28 mouse cellular contexts compared by ENCODE assay signal in the genomic region with DNA sequence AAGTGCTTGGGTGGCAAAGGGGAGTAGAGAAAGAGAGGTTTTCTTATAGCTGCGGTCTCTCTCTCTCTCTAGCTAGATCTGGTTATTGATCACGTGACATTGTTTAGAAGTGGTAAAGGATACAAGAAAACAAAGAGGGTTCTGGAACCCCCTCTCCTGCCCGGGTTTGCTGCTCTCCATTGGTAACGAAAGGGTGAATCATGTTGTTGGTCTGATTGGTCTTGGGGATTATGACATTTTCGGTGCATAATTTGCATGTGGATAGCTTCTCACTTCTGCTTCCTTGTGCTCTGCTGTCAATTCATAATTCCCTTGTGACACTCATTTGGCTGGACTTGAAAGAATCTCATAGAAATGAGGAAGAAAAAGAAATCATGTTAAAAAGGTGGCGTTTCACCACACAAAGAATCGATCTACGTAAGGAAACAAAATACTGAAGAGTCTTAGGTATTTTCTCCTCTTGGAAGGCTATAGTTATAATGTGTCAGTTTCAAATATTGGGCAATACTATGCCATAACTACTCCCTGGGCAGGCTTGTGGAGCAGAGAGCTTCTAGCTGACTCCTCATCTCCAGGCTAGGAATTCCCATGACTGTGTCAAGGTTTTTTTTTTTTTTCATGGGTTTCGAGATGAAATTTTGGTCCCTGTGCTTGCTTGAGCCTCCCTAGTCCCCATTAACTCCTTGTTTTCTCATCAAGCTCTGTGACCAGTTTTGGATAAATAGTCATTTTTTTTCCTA. TPM values are rescaled to one million over a fixed set of nuclear protein-coding genes. Genes with fewer than 3 reads are reported as not detected.
DNase-seq lines count a peak whose midpoint lies in the region; ATAC-seq and TF ChIP-seq lines count a peak whose summit lies in the region.
"Had no signal": no experiment of that assay in that cellular context is flagged by ENCODE, and none has a peak within 500 bp of the region (broad histone marks: within the 10 kb centered on the region; RNA-seq: fewer than 3 reads in every experiment).

No protein-coding gene starts in this region.

- no peak for TF ChIP-seq CTCF in hindbrain, postnatal 0 days (IDR thresholded peaks at IDR 0.05; ENCODE audit: low read depth)
- no peak for TF ChIP-seq CTCF in CH12.LX (conservative IDR thresholded peaks at IDR 0.05 in 1 of 2, IDR thresholded peaks at IDR 0.05 in 1 of 2; ENCODE audit: low read depth in 2 of 2, low read length in 2 of 2)

- no peak for TF ChIP-seq RAD21 in CH12.LX (IDR thresholded peaks at IDR 0.05; ENCODE audit: low read depth, low read length)

- H3K27ac ChIP-seq in hindbrain, postnatal 0 days, result no peak overlapping the region
- no peak overlapping the region for H3K27ac ChIP-seq in hindbrain, embryonic 10.5 days
- H3K27ac ChIP-seq in CH12.LX (ENCODE audit: insufficient read depth, low read depth) (no peak overlapping the region), macrophage (peak overlapping the region; percentile 30)
- no peak overlapping the region for H3K27ac ChIP-seq in forebrain, embryonic 10.5 days
- H3K27ac ChIP-seq: embryonic facial prominence, embryonic 12.5 days; forebrain, embryonic 15.5 days; hindbrain, embryonic 13.5 days; limb, embryonic 13.5 days; midbrain, embryonic 10.5 days; neural tube, embryonic 13.5 days; stomach, postnatal 0 days had no signal

- H3K4me2 ChIP-seq in hindbrain, postnatal 0 days (ENCODE audit: low read depth, low read length), result no peak overlapping the region
- H3K4me2 ChIP-seq in CH12.LX (ENCODE audit: insufficient read depth, low read depth, poor library complexity, severe bottlenecking), result peak overlapping the region; percentile 61; the same call in 1 of the 2 replicates
- H3K4me2 ChIP-seq: embryonic facial prominence, embryonic 12.5 days; forebrain, embryonic 15.5 days; hindbrain, embryonic 13.5 days; limb, embryonic 13.5 days; liver, embryonic 11.5 days; neural tube, embryonic 13.5 days had no signal

- H3K79me2 ChIP-seq in CH12.LX (replicated peaks; ENCODE audit: control insufficient read depth, extremely low read depth, insufficient read depth, poor library complexity, severe bottlenecking) (no peaks in the 10 kb centered on the region), macrophage (ENCODE audit: inconsistent target) (no peaks in the 10 kb centered on the region)

- H3K27me3 ChIP-seq in hindbrain, postnatal 0 days (ENCODE audit: insufficient read depth, low read length), result no peaks in the 10 kb centered on the region
- H3K27me3 ChIP-seq in hindbrain, embryonic 10.5 days (ENCODE audit: insufficient read depth, poor library complexity, severe bottlenecking), result no peaks in the 10 kb centered on the region
- peaks cover 57% of the 10 kb centered on the region for H3K27me3 ChIP-seq in CH12.LX (replicated peaks)
- no peaks in the 10 kb centered on the region for H3K27me3 ChIP-seq in splenic B cell, adult 2 months (ENCODE audit: control insufficient read depth, insufficient read depth, low read length, poor library complexity, severe bottlenecking)
- no peaks in the 10 kb centered on the region for H3K27me3 ChIP-seq in forebrain, embryonic 10.5 days (ENCODE audit: poor library complexity, severe bottlenecking)
- H3K27me3 ChIP-seq: embryonic facial prominence, embryonic 12.5 days; forebrain, embryonic 15.5 days; hindbrain, embryonic 13.5 days; limb, embryonic 13.5 days; neural tube, embryonic 13.5 days had no signal

- no peaks in the 10 kb centered on the region for H3K4me1 ChIP-seq in hindbrain, postnatal 0 days (ENCODE audit: insufficient read depth, low read length)
- no peaks in the 10 kb centered on the region for H3K4me1 ChIP-seq in hindbrain, embryonic 10.5 days (replicated peaks)
- H3K4me1 ChIP-seq in CH12.LX (ENCODE audit: control insufficient read depth in 1 of 2, insufficient read depth in 2 of 2), result peaks cover 3 to 19% of the 10 kb centered on the region in 2 experiments; a peak in 2 of 4 replicates
- peaks cover 14% of the 10 kb centered on the region; the same call in 1 of the 2 replicates for H3K4me1 ChIP-seq in forebrain, embryonic 10.5 days
- H3K4me1 ChIP-seq: forebrain, embryonic 15.5 days; hindbrain, embryonic 13.5 days; midbrain, embryonic 10.5 days had no signal

- peak; percentile 75 for TF ChIP-seq EP300 in CH12.LX (IDR thresholded peaks at IDR 0.05; ENCODE audit: low read length)

- ATAC-seq in hindbrain, postnatal 0 days, result no peak
- ATAC-seq: activated CD4-positive, CD25-positive, alpha-beta regulatory T cell, adult 4 months; forebrain, embryonic 15.5 days; intestine, postnatal 0 days had no signal

- no peak overlapping the region for H3K9ac ChIP-seq in hindbrain, postnatal 0 days (replicated peaks; ENCODE audit: low read length)
- H3K9ac ChIP-seq in CH12.LX (ENCODE audit: insufficient read depth, low read depth), result no peak overlapping the region
- H3K9ac ChIP-seq: embryonic facial prominence, embryonic 12.5 days; forebrain, embryonic 15.5 days; hindbrain, embryonic 13.5 days; limb, embryonic 13.5 days; neural tube, embryonic 13.5 days had no signal

- WGBS in hindbrain, postnatal 0 days, result 70% methylated on average over 9 of the region's 9 CpGs
- WGBS in hindbrain, embryonic 10.5 days, result 88% methylated on average over 9 of the region's 9 CpGs
- 26% methylated on average over 8 of the region's 9 CpGs for WGBS in macrophage (ENCODE audit: missing documents)
- WGBS in forebrain, embryonic 10.5 days, result 90% methylated on average over 9 of the region's 9 CpGs

- no peak overlapping the region for H3K4me3 ChIP-seq in hindbrain, postnatal 0 days (ENCODE audit: low read length)
- no peak overlapping the region for H3K4me3 ChIP-seq in hindbrain, embryonic 10.5 days
- H3K4me3 ChIP-seq in CH12.LX (replicated peaks in 1 of 3; ENCODE audit: low read depth in 2 of 3, low read length in 2 of 3, poor library complexity in 1 of 3) (no peak overlapping the region), macrophage (ENCODE audit: inconsistent target) (no peak overlapping the region)
- H3K4me3 ChIP-seq in forebrain, embryonic 10.5 days, result no peak overlapping the region
- H3K4me3 ChIP-seq: embryonic facial prominence, embryonic 12.5 days; forebrain, embryonic 15.5 days; hindbrain, embryonic 13.5 days; limb, embryonic 13.5 days; midbrain, embryonic 10.5 days; neural tube, embryonic 13.5 days had no signal

- DNase-seq in hindbrain, postnatal 0 days (ENCODE audit: low spot score), result peak; percentile 13
- DNase-seq in hindbrain, embryonic 10.5 days (ENCODE audit: low spot score), result no peak
- DNase-seq in CH12.LX (ENCODE audit: extremely low read depth), result peak; percentile 90
- DNase-seq in splenic B cell, adult 2 months (ENCODE audit: low read depth, low spot score), result peak; percentile 88
- no peak for DNase-seq in forebrain, embryonic 10.5 days (ENCODE audit: extremely low spot score, low spot score)
- DNase-seq in lung, postnatal 14 days, result no peak
- DNase-seq: adrenal gland, adult 8-10 months; cerebellum, adult 8-10 months; cerebellum, postnatal 25 days; embryo, embryonic 11 days; gastrocnemius, postnatal 25 days; heart, postnatal 14 days; kidney, adult 9 months; kidney, postnatal 14 days; lung, postnatal 4 days; thymus, adult 18-20 months; thymus, postnatal 36 days had no signal

- no peaks in the 10 kb centered on the region for H3K9me3 ChIP-seq in hindbrain, postnatal 0 days (ENCODE audit: low read length)
- H3K9me3 ChIP-seq in hindbrain, embryonic 10.5 days, result no peaks in the 10 kb centered on the region
- no peaks in the 10 kb centered on the region for H3K9me3 ChIP-seq in CH12.LX (replicated peaks; ENCODE audit: low read length)
- H3K9me3 ChIP-seq in forebrain, embryonic 10.5 days, result no peaks in the 10 kb centered on the region
- H3K9me3 ChIP-seq: embryonic facial prominence, embryonic 12.5 days; forebrain, embryonic 15.5 days; hindbrain, embryonic 13.5 days; limb, embryonic 13.5 days; midbrain, embryonic 10.5 days; neural tube, embryonic 13.5 days had no signal

- in situ Hi-C loops in CH12.LX (cut with MboI; ENCODE audit: low pct_ligation_motif_present, low pct_unique_long_range_greater_than_20kb, low sequenced_read_pairs), result loop anchor here (25.0 kb wide), 1 partner anchor 228 kb away; no protein-coding TSS in a partner anchor

- TF ChIP-seq POLR2A in CH12.LX (IDR thresholded peaks at IDR 0.05; ENCODE audit: low read depth, low read length), result no peak

- no peaks in the 10 kb centered on the region for H3K36me3 ChIP-seq in hindbrain, postnatal 0 days (ENCODE audit: insufficient read depth, low read length)
- no peaks in the 10 kb centered on the region for H3K36me3 ChIP-seq in hindbrain, embryonic 10.5 days
- H3K36me3 ChIP-seq in CH12.LX (replicated peaks in 1 of 2; ENCODE audit: control insufficient read depth in 1 of 2, insufficient read depth in 1 of 2, low read length in 1 of 2), result no peaks in the 10 kb centered on the region
- H3K36me3 ChIP-seq in macrophage (ENCODE audit: inconsistent target), result no peaks in the 10 kb centered on the region
- no peaks in the 10 kb centered on the region for H3K36me3 ChIP-seq in splenic B cell, adult 2 months (ENCODE audit: control insufficient read depth, insufficient read depth, low read length, poor library complexity, severe bottlenecking)
- no peaks in the 10 kb centered on the region for H3K36me3 ChIP-seq in forebrain, embryonic 10.5 days (replicated peaks)
- H3K36me3 ChIP-seq: embryonic facial prominence, embryonic 12.5 days; forebrain, embryonic 15.5 days; hindbrain, embryonic 13.5 days; limb, embryonic 13.5 days; midbrain, embryonic 10.5 days; neural tube, embryonic 13.5 days had no signal

- dilution Hi-C loops in CH12.LX (cut with MboI; ENCODE audit: extremely low pct_ligation_motif_present, extremely low pct_unique_long_range_greater_than_20kb, low sequenced_read_pairs), result no loop called here

TF ChIP-seq in CH12.LX, 34 proteins besides CTCF, POLR2A, EP300 and RAD21 (continues in another document):
- TF ChIP-seq MAFK (IDR thresholded peaks at IDR 0.05; ENCODE audit: insufficient replicate concordance, low read length) (peak; percentile 94), PAX5 (IDR thresholded peaks at IDR 0.05; ENCODE audit: low read length) (no peak), RCOR1 (conservative IDR thresholded peaks at IDR 0.05; ENCODE audit: low read depth, low read length) (0 out of 2 replicates have a peak, but pooled peaks have one; percentile 70)

RNA-seq across cellular contexts. Expression of a gene that starts 15.6 kb away (rescaled TPM):
- total RNA-seq in hindbrain, postnatal 0 days (2014; rRNA removed), result 0.47 and 0.78 TPM in 2 replicates
- polyA plus RNA-seq in hindbrain, postnatal 0 days (2015; fragmentation: Nextera tagmentation; extraction: Ambion mirVana), result 0.63 and 0.74 TPM in 2 replicates
- 0.40 and 0.58 TPM in 2 replicates for polyA plus RNA-seq in hindbrain, embryonic 10.5 days (2016; fragmentation: Nextera tagmentation; extraction: Ambion mirVana)
- not detected in 2 replicates for total RNA-seq in CH12.LX (2012; rRNA removed)
- total RNA-seq in CH12.LX (2014; rRNA removed), result not detected in 2 replicates
- 0.04 TPM in 1 of 2 replicates, not detected in the other for polyA plus RNA-seq in CH12.LX (2012; ENCODE audit: insufficient read length, low read depth)
- 10 to 100 TPM in 2 of 26 experiments, 1 to 10 TPM in 5, under 1 TPM in 19; 0.22 to 14.5 (median 0.54) TPM for total RNA-seq in macrophage (2018; cell fraction: chromatin; rRNA removed)
- 1 to 10 TPM in 2 of 26 experiments, under 1 TPM in 24; 0.10 to 3.6 (median 0.18) TPM for total RNA-seq in macrophage (2018; cell fraction: cytosol; rRNA removed)
- 1 to 10 TPM in 5 of 26 experiments, under 1 TPM in 21; 0.26 to 8.8 (median 0.59) TPM for total RNA-seq in macrophage (2018; cell fraction: nucleus; rRNA removed)
- 0.05 to 0.27 TPM (median 0.13 TPM) in 3 replicates for polyA plus RNA-seq in macrophage (2018)
- polyA plus RNA-seq in forebrain, embryonic 10.5 days (2016; fragmentation: Nextera tagmentation; extraction: Ambion mirVana), result 0.18 and 0.56 TPM in 2 replicates

Comparison
In these comparisons a context has a peak if more than half of its experiments do, and no peak if none do; other contexts are left out.
1. DNase-seq: peak in hindbrain, postnatal 0 days (single experiment), CH12.LX (single experiment) and splenic B cell, adult 2 months (single experiment); none in hindbrain, embryonic 10.5 days (single experiment), forebrain, embryonic 10.5 days (single experiment) and lung, postnatal 14 days (single experiment).